Mouse (Mus musculus): ENCODE data around the gene Exoc6b. TPM values are rescaled to one million over a fixed set of nuclear protein-coding genes. Genes with fewer than 3 reads are reported as not detected.
A peak's percentile ranks its signal among the peaks of the same experiment; 100 is the strongest.

Exoc6b gene
- total RNA-seq, 2 experiments from 2014 or later, result 14.0 to 16.3 TPM

DNA sequence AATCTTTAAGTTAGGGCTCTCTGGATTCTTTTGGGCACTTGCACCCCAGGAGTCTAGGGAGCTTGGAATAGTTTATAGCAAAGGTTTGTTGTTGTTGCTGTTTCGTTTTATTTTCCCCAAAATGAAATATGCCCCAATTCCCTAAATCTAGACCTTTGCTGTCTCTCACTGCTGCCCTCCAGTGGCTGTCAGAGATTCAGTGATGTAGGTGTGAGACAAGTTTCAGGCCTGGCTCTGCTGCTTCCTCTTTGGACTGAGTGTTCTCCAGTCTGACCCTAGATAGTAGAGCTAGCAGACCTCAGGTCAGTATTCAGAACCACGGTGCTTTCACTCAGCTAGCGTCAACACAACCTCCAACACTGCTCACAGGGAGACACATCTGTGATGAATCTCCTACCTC is 332.4 kb downstream of the Exoc6b start:
- DNase-seq, result peak; percentile 35
- TF ChIP-seq CTCF (IDR thresholded peaks at IDR 0.05), result peak; percentile 69
- no peak overlapping the region for H3K4me3 ChIP-seq
- no peak overlapping the region for H3K27ac ChIP-seq
- intact Hi-C loops (cut with DNase I), result no loop called here

- intact Hi-C loops (cut with DNase I), result no loop called here
- no peak for DNase-seq
- TF ChIP-seq CTCF (IDR thresholded peaks at IDR 0.05), result no peak
- no peak overlapping the region for H3K4me3 ChIP-seq
- H3K27ac ChIP-seq, result no peak overlapping the region
These were observed 342.4 kb downstream of the Exoc6b start for GRCm38 (mm10) chr6:84726876-84727275.

DNA sequence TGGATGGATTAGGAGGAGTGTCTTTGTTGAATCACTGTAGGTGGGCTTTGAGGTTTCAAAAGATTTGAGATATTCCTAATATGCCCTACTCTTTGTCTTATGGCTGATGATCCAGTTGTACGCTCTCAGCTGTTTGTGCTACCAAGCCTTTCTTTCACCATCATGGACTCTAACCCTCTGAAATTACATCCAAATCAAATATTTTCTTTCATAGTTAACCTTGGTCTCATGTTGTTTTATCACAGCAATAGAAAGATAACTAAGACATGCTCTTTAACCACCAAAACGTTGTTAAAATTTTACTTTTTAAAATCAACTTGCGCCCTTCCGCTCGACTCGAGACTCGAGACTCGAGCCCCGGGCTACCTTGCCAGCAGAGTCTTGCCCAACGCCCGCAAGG is 356.1 kb downstream of the Exoc6b start:
- intact Hi-C loops (cut with DNase I), result no loop called here

GRCm38 (mm10) chr6:84710831-84711230 is 358.5 kb downstream of the Exoc6b start:
- H3K27ac ChIP-seq, result no peak overlapping the region
- intact Hi-C loops (cut with DNase I), result no loop called here
- no peak overlapping the region for H3K4me3 ChIP-seq
- no peak for TF ChIP-seq CTCF (IDR thresholded peaks at IDR 0.05)
- no peak for DNase-seq

More for the DNA sequence above, 356.1 kb downstream of the Exoc6b start:
- no peak overlapping the region for H3K27ac ChIP-seq
- no peak overlapping the region for H3K4me3 ChIP-seq
- no peak for DNase-seq
- TF ChIP-seq CTCF (IDR thresholded peaks at IDR 0.05), result no peak

- DNase-seq, result no peak
- intact Hi-C loops (cut with DNase I), result no loop called here
- H3K27ac ChIP-seq, result no peak overlapping the region
- H3K4me3 ChIP-seq, result no peak overlapping the region
- TF ChIP-seq CTCF (IDR thresholded peaks at IDR 0.05), result no peak
These were observed 360.7 kb downstream of the Exoc6b start for GRCm38 (mm10) chr6:84708631-84709030.

- DNase-seq, result no peak
- intact Hi-C loops (cut with DNase I), result no loop called here
- no peak for TF ChIP-seq CTCF (IDR thresholded peaks at IDR 0.05)
- Histone ChIP-seq H3K27ac (no peak overlapping the region), H3K4me3 (no peak overlapping the region)
These were observed 369.7 kb downstream of the Exoc6b start for GRCm38 (mm10) chr6:84699579-84699978.

DNA sequence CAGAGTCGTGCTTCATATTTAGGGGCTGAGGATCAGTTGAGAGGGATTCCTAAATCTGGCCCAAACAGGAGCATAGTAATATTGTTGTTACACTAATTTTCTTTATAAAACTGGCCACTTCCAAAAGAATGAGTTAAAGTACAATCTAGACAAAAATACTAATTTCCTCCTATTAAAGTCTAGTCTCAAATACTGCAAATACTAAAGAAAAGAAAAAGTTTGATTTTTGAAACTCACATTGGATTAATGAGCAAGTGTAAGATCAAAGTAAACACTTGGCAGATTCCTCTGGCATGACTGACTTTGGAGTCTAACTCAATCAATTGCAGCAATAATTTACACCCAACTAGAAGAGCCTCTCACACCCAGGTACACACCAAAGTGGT is 371.0 kb downstream of the Exoc6b start:
- Histone ChIP-seq H3K4me3 (no peak overlapping the region), H3K27ac (peak overlapping the region; percentile 57)
- TF ChIP-seq CTCF (IDR thresholded peaks at IDR 0.05), result no peak
- intact Hi-C loops (cut with DNase I), result no loop called here
- DNase-seq, result no peak

- TF ChIP-seq CTCF (IDR thresholded peaks at IDR 0.05), result no peak
- no peak overlapping the region for H3K4me3 ChIP-seq
- DNase-seq, result peak; percentile 36
- intact Hi-C loops (cut with DNase I), result no loop called here
- peak overlapping the region; percentile 57 for H3K27ac ChIP-seq
These were observed 371.6 kb downstream of the Exoc6b start for GRCm38 (mm10) chr6:84697474-84698287.

DNA sequence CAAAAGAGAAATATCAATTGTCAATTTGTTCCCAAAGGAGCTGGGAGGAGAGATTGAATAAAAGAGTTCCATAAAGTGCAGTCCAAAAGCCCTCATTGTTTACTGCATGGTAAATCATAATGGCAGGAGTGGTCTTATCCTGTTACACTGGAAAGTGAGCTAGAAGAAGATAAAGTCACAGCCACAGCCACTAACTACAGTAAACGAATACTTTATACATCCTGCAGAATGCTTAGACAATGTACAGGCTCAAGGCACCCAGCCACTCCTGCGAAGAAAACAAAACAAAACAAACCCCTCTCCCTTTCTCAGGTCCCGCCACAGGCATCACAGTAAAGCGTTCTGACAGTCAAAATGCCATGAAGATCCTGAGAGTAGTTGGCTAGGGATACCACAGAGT is 375.5 kb downstream of the Exoc6b start:
- intact Hi-C loops (cut with DNase I), result no loop called here
- no peak for DNase-seq
- H3K4me3 ChIP-seq, result no peak overlapping the region
- no peak for TF ChIP-seq CTCF (IDR thresholded peaks at IDR 0.05)
- no peak overlapping the region for H3K27ac ChIP-seq

GRCm38 (mm10) chr6:84693204-84693603 is 376.1 kb downstream of the Exoc6b start:
- H3K4me3 ChIP-seq, result no peak overlapping the region
- intact Hi-C loops (cut with DNase I), result no loop called here
- TF ChIP-seq CTCF (IDR thresholded peaks at IDR 0.05), result no peak
- no peak for DNase-seq
- no peak overlapping the region for H3K27ac ChIP-seq

- no peak overlapping the region for H3K27ac ChIP-seq
- no peak for DNase-seq
- TF ChIP-seq CTCF (IDR thresholded peaks at IDR 0.05), result no peak
- intact Hi-C loops (cut with DNase I), result no loop called here
- no peak overlapping the region for H3K4me3 ChIP-seq
These were observed 377.4 kb downstream of the Exoc6b start for GRCm38 (mm10) chr6:84691907-84692306.

DNA sequence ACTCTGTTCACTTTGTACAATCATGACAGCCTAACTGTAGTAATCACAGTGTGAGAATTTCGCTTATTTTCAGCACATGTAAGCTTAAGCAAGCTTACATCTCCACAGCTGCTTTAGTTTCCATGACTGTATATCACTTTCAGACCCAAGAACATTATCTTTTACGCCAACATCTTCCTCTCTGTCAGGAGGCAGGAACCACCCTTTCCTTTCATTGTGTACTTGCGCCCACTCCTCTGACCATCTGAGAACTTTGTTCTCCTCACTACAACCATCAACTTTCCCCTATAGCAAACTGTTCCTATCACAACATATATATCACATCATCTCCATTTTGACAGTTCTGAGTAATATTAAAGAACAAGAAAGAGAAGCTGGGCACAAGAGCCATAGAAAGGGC is 391.5 kb downstream of the Exoc6b start:
- intact Hi-C loops (cut with DNase I), result no loop called here
- Histone ChIP-seq H3K4me3 (no peak overlapping the region), H3K27ac (no peak overlapping the region)
- no peak for DNase-seq
- no peak for TF ChIP-seq CTCF (IDR thresholded peaks at IDR 0.05)

DNA sequence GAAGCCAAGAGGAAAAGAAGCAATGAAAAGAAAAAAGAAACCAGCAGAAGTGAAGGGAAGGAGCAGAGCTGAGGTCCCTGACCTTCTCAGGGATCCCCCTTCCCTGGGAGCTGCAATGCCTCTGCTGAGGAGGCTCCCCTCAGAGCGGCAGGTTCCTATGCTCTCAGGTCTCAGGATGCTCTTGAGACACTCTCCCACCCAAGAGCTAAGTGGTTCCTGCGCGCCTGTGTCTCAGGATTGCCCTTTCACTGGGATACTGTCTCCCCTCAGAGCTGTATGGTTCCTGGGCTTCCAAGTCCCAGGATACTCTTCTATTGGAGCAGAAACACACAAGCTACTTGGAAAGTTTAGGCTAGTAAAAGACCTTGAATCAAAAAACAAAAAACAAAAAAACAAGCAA is 394.4 kb downstream of the Exoc6b start:
- intact Hi-C loops (cut with DNase I), result no loop called here
- H3K27ac ChIP-seq, result no peak overlapping the region
- no peak overlapping the region for H3K4me3 ChIP-seq
- TF ChIP-seq CTCF (IDR thresholded peaks at IDR 0.05), result no peak
- no peak for DNase-seq

DNA sequence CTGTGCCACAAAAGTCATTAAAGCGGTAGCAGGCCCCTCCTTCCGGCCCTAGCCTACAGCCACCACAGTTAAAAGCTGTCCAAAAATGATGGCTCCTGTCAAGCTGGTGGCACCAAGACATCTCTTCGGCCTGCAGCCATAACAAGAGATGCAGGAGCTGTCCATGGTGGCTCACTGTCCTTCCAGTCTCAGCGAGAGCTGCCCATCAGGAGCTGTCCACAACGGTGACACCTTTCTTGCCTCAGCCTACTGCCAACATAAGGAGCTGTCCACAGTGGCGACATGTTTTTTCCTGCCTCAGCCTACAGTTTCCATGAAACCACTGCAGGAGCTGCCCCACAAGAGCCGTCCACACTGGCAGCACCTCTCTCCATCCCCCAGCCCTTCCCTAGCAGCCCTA is 395.2 kb downstream of the Exoc6b start:
- intact Hi-C loops (cut with DNase I), result no loop called here
- Histone ChIP-seq H3K4me3 (no peak overlapping the region), H3K27ac (no peak overlapping the region)
- no peak for TF ChIP-seq CTCF (IDR thresholded peaks at IDR 0.05)
- DNase-seq, result no peak
